Mouse (Mus musculus): ENCODE measurements around the gene Lrrc8b. TPM values are rescaled to one million over a fixed set of nuclear protein-coding genes. Genes with fewer than 3 reads are reported as not detected.

Lrrc8b gene
- polyA plus RNA-seq, 1 experiment, result 12.4 TPM

DNA sequence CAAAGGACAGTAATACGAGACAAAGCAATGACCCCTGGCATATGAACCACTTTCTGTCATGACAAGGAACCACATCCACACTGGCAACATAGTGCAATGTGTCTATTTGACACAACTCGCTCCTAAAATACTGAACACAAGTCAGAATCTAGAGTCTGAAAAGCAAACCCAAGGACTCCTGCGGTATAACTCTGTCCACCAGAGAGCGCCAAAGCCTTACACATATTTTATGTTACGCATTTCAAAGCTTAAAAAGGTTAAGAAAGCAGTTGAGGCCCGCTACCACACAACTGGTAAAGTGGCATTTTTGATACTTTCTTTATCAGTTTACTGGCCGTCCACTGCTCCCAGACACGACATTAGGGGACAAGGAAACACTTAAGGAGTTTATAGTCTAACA lies 10.6 kb upstream of the Lrrc8b start:
- TF ChIP-seq CTCF (IDR thresholded peaks at IDR 0.05; ENCODE audit: borderline replicate concordance, insufficient read depth, low read length) (no peak), POLR2A (IDR thresholded peaks at IDR 0.05; ENCODE audit: low read depth, low read length) (no peak)
- H3K27ac ChIP-seq (ENCODE audit: insufficient read depth, low read length), result no peak overlapping the region
- H3K4me1 ChIP-seq (ENCODE audit: control insufficient read depth, insufficient read depth, low read length), result no peaks in the 10 kb centered on the region
- H3K4me3 ChIP-seq (ENCODE audit: insufficient read depth, low read length), result no peak overlapping the region

DNA sequence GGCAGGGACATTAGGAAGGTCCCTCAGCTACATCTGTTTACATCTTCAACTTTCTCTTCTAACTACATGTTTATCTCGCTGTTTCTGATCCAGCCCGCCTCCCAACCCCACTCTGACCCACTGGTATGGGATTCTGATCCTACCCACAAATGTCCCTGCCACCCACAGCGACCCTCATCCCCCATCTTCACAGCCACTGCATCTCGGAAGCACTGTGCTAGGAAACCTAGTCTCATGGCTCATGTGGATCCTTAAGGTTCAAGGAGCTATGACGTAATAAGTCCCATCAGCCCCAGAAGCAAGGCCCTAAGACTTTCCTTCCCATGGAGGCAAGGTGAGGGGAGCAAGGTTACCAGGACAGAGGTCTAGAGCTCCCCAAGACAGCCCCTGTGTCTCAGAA lies 7.9 kb upstream of the Lrrc8b start:
- Histone ChIP-seq H3K4me1 (ENCODE audit: control insufficient read depth, insufficient read depth, low read length) (no peaks in the 10 kb centered on the region), H3K4me3 (ENCODE audit: insufficient read depth, low read length) (no peak overlapping the region), H3K27ac (ENCODE audit: insufficient read depth, low read length) (no peak overlapping the region)
- no peak for TF ChIP-seq CTCF (IDR thresholded peaks at IDR 0.05; ENCODE audit: borderline replicate concordance, insufficient read depth, low read length)
- TF ChIP-seq POLR2A (IDR thresholded peaks at IDR 0.05; ENCODE audit: low read depth, low read length), result no peak

DNA sequence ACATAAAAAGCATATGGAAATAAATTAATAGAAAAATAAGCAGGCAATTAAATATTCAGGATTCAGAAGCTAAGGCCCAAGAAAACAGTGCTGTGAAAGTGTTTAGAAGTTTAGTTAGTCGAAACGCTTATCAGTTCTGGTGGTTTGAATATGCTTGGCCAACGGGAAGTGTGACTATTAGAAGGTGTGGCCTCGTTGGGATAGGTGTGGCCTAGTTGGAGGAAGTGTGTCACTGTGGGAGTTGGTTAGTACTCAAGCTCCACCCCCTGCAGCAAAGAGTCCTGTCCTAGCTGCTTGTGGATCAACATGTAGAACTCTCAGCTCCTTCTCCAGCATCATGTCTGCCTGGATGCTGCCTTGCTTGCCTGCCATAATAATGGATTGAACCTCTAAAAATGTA lies 6.5 kb upstream of the Lrrc8b start:
- no peak overlapping the region for H3K27ac ChIP-seq (ENCODE audit: insufficient read depth, low read length)
- no peak for TF ChIP-seq POLR2A (IDR thresholded peaks at IDR 0.05; ENCODE audit: low read depth, low read length)
- TF ChIP-seq CTCF (IDR thresholded peaks at IDR 0.05; ENCODE audit: borderline replicate concordance, insufficient read depth, low read length), result no peak
- H3K4me3 ChIP-seq (ENCODE audit: insufficient read depth, low read length), result no peak overlapping the region
- no peaks in the 10 kb centered on the region for H3K4me1 ChIP-seq (ENCODE audit: control insufficient read depth, insufficient read depth, low read length)

DNA sequence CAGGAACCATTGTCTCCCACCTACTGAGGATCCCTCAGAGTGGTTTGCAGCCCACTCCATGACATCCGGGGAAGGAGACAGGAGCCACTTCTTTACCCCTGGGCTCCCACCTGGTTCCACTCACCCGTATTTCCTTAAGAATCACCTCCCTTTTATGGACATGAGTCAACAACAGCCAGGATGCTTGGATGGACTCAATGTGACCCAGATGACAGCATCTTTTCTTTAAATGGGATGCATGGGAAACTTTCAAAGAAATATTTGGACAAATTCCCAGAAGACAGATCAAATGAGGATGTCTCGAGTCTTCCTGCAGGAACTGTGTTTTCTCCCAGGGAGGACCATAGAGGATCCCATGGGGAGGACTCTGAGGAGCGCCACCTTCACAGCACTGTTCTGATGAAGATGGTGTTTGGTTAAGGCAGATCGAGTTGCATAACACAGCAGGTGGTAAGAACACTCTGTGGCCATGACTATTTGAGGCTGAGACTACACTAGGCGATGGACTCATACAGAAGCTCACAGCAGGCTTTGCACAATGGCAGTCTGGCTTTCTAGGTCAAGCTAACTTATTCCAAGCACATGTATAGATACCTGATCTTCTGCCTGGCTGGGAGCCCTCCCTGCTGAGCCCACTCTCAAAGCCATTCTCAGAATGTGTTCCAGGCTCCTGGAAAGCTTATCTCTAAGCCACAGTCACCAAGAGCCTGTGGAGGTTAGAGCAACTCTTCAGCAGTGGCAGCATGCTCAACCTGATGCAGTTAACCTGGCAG lies 4.9 kb upstream of the Lrrc8b start:
- TF ChIP-seq CTCF (IDR thresholded peaks at IDR 0.05; ENCODE audit: borderline replicate concordance, insufficient read depth, low read length) (no peak), POLR2A (IDR thresholded peaks at IDR 0.05; ENCODE audit: low read depth, low read length) (no peak)
- Histone ChIP-seq H3K4me1 (ENCODE audit: control insufficient read depth, insufficient read depth, low read length) (no peaks in the 10 kb centered on the region), H3K4me3 (ENCODE audit: insufficient read depth, low read length) (no peak overlapping the region), H3K27ac (ENCODE audit: insufficient read depth, low read length) (no peak overlapping the region)

DNA sequence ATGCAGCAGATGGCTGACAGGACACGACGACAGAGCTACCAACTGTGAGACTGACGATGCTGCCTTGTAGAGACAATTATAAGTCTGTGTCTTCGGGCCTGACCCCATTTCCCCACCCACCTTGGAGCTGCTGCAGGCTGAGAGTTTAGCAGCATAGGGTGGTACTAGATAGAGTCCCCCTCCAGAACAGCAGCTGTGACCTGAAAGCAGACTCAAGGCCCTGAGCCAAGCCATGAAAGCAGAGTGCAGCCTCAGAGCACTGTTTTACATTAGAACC lies 4.3 kb upstream of the Lrrc8b start:
- no peak for TF ChIP-seq POLR2A (IDR thresholded peaks at IDR 0.05; ENCODE audit: low read depth, low read length)
- Histone ChIP-seq H3K4me1 (ENCODE audit: control insufficient read depth, insufficient read depth, low read length) (no peaks in the 10 kb centered on the region), H3K4me3 (ENCODE audit: insufficient read depth, low read length) (no peak overlapping the region), H3K27ac (ENCODE audit: insufficient read depth, low read length) (no peak overlapping the region)

DNA sequence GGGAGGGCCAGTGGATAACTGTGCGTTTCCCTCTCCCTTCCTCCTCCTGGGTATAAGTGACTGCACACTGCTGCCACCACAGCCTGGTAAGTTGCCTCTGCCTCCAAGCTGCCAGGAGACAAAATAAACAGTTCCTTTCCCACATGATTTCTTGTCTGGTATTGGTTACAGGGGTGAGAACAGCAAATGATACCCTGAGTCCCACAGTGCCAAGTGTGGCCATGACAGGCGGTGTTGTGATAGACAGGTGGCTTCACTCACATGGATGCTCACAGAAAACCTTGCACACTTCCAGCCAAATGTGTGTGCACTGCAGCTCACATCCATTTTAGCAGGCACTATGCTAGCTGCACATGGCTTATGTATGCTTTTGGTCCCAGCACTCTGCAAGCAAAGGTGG lies 3.8 kb upstream of the Lrrc8b start:
- TF ChIP-seq CTCF (IDR thresholded peaks at IDR 0.05; ENCODE audit: borderline replicate concordance, insufficient read depth, low read length) (no peak), POLR2A (IDR thresholded peaks at IDR 0.05; ENCODE audit: low read depth, low read length) (no peak)
- H3K4me3 ChIP-seq (ENCODE audit: insufficient read depth, low read length), result no peak overlapping the region
- H3K4me1 ChIP-seq (ENCODE audit: control insufficient read depth, insufficient read depth, low read length), result no peaks in the 10 kb centered on the region
- no peak overlapping the region for H3K27ac ChIP-seq (ENCODE audit: insufficient read depth, low read length)

DNA sequence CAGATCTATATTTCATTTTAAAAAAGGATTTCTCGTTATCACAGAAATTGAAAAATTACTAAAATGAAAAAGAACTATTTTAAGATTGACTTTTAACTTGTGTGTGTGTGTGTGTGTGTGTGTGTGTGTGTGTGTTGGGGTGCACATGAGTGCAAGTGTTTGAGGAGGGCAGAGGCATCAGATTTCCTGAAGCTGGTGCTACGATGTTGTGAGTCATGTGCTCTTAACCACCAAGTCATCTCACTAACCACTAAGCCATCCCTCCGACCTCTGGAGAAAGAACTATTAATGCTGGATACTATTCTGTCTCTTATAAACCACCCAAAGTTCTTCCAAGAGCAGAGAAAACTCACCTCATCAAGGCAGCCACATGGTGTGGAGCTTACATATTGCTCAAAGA lies 2.9 kb upstream of the Lrrc8b start:
- Histone ChIP-seq H3K4me1 (ENCODE audit: control insufficient read depth, insufficient read depth, low read length) (no peaks in the 10 kb centered on the region), H3K4me3 (ENCODE audit: insufficient read depth, low read length) (no peak overlapping the region), H3K27ac (ENCODE audit: insufficient read depth, low read length) (no peak overlapping the region)
- TF ChIP-seq POLR2A (IDR thresholded peaks at IDR 0.05; ENCODE audit: low read depth, low read length) (no peak), CTCF (IDR thresholded peaks at IDR 0.05; ENCODE audit: borderline replicate concordance, insufficient read depth, low read length) (no peak)

DNA sequence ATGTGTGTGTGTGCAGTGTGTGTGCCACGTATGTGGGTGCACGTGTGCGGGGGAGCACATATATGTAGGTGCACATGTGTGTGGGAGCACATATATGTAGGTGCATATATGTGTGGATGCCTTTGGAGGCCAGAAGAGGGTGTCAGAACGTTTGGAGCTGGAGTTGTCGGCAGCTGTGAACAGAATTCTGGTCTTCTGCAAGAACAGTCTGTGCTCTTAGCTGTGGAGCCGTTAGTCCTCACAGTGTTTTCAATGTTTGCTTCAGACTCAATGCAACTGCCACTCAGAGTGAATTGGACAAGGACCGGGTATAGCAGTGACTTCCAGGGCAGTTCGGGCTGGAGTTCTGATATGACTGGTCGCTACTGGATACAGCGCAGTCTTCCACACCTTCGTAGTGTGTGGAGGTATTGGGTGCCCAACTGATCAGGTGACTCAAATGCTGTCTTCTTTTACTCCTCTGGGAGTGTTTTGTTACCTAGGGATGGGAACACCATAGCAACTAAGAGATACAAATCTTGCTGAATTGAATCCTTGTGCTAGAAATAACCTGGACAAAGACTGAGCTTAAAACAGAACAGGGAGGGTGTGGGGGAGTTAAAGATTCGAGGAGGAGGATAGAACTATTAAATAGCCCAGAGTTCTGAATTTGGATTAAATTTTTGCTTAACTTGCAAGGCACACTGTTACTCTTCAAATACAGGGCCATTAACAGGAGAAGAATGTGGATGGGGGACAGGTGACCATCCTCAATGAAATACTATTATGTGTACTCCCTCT lies 1.0 kb upstream of the Lrrc8b start:
- TF ChIP-seq CTCF (IDR thresholded peaks at IDR 0.05; ENCODE audit: borderline replicate concordance, insufficient read depth, low read length), result no peak
- no peak for TF ChIP-seq POLR2A (IDR thresholded peaks at IDR 0.05; ENCODE audit: low read depth, low read length)
- Histone ChIP-seq H3K4me1 (ENCODE audit: control insufficient read depth, insufficient read depth, low read length) (no peaks in the 10 kb centered on the region), H3K4me3 (ENCODE audit: insufficient read depth, low read length) (0 out of 2 replicates have a peak overlapping the region, but pooled peaks have one; percentile 31), H3K27ac (ENCODE audit: insufficient read depth, low read length) (no peak overlapping the region)

DNA sequence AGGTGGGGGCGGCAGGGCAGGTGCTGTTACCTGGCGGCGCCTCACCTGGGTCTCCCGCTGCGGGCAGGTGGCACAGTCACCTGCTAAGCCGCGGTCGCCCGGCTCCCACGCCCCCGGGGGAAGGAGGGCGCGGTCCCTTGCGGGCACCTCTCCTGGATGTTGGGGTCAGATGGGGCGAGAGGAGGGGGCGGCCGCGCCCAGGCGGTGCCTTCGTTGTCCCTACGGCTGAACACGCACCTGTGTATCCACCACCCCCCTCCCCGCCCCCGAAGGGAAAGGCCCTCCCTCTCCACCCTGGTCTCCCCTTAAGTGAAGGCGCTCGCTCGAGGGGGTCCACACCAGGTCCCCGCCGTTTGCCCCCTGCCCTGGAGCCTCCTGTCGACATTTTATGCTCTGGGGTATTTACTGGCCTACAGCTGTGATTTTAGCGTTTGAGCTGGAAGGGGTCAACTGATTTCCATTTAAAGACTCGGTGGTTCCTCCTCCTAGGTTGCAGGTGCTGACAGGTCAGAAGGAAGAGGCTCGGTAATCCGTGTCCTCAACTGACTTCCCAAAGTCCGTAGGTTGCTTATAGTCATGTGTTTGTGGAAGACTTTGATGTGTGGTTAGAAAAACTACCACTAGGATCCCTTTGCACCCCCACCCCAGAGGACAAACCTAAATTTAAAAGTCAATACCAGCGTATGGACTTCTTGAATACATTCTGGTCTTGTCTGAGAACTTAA lies 538 bp downstream of the Lrrc8b start:
- no peak for TF ChIP-seq CTCF (IDR thresholded peaks at IDR 0.05; ENCODE audit: borderline replicate concordance, insufficient read depth, low read length)
- no peak for TF ChIP-seq POLR2A (IDR thresholded peaks at IDR 0.05; ENCODE audit: low read depth, low read length)
- no peak overlapping the region for H3K27ac ChIP-seq (ENCODE audit: insufficient read depth, low read length)
- peak overlapping the region; percentile 64 for H3K4me3 ChIP-seq (ENCODE audit: insufficient read depth, low read length)
- no peaks in the 10 kb centered on the region for H3K4me1 ChIP-seq (ENCODE audit: control insufficient read depth, insufficient read depth, low read length)

DNA sequence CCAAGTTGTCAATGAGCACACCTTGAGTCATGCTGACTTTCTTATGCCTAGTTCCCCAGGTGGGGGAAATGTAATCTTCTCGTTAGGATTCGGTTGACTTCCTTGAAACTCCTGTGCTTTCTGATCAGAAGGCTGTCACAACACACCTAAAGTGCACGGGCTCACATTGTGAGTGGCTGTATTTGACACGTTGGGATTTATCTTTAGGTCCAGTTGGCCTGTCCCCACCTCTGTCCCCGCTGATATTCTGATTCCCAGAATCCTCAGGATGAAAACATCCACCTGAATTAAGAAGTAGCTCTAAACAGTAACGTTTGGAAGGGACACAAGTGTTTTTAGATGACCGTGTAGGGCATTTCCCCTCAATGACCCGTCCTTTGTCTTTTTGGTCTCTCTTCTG lies 1.6 kb downstream of the Lrrc8b start:
- TF ChIP-seq CTCF (IDR thresholded peaks at IDR 0.05; ENCODE audit: borderline replicate concordance, insufficient read depth, low read length) (no peak), POLR2A (IDR thresholded peaks at IDR 0.05; ENCODE audit: low read depth, low read length) (no peak)
- Histone ChIP-seq H3K4me3 (ENCODE audit: insufficient read depth, low read length) (no peak overlapping the region), H3K4me1 (ENCODE audit: control insufficient read depth, insufficient read depth, low read length) (no peaks in the 10 kb centered on the region), H3K27ac (ENCODE audit: insufficient read depth, low read length) (no peak overlapping the region)

All from embryonic fibroblast, embryonic 13.5 days (primary cell).